Mouse (Mus musculus): ENCODE results near the gene Gm45713. TPM values are rescaled to one million over a fixed set of nuclear protein-coding genes. Genes with fewer than 3 reads are reported as not detected.
A peak's percentile ranks its signal among the peaks of the same experiment; 100 is the strongest.

The Gm45713 gene
- polyA plus RNA-seq, 1 experiment from 2014 or later = 0.61 TPM

DNA sequence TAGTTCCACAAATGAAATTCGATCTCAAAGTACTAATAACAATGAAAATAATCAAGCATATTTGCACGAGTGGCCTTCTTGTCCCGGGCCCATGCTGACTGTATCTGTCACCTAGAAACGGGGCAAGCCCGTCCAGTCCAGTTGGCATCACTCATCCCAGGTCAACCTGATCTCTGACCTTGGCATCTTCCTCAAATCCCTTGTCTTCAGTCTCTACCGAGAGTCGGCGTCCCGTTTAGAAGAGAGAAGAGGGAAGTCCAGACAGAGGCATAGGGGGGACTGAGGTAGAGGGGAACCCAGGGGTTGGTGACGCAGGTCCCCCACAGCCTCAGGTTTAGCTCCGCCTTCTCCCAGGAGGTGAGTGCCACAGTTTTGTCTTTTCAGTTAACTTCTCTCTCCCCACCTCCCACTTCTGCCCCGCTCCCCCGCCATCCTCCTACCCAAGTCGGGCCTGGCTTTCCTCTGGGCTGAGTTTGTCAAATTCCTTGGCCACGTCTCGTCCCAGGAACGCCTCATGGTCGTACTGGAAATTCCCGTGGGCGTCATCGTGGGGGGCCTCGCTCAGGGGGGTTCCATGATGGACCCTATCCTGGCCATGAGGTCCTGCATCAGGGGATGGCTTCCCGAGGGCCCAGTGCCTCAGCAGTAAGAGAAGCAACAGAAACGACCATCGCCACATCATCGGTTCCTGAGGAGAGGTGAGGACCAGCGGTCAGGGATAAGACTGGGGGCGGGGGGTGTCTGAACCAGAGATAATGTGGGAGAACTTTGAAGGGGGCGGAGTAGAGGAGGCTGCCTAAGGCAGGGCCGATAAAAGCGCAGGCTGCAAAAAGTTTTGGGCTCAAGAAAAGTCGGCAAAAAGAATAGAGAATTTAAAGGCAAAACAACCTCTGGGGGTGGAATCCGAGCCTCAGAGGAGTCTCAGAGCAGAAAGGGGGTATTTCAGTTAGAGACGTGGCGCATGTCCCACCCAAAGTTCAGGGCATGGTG is 44.7 kb downstream of the Gm45713 start:
- 9% methylated on average over 35 of the region's 35 CpGs for WGBS
- H3K36me3 ChIP-seq (ENCODE audit: control insufficient read depth, insufficient read depth, low read length) = peaks cover 33% of the 10 kb centered on the region
- peaks cover 12% of the 10 kb centered on the region for H3K4me1 ChIP-seq (ENCODE audit: control insufficient read depth, insufficient read depth, low read length)
- peak; percentile 61 for DNase-seq (ENCODE audit: low spot score)
- H3K9me3 ChIP-seq (ENCODE audit: control insufficient read depth, low read length) = no peaks in the 10 kb centered on the region
- ATAC-seq (ENCODE audit: low read depth) = peak; percentile 50
- peak overlapping the region; percentile 67 for H3K4me3 ChIP-seq (ENCODE audit: low read depth, low read length)
- peak overlapping the region; percentile 97 for H3K27ac ChIP-seq (replicated peaks; ENCODE audit: low read depth, low read length)
- H3K27me3 ChIP-seq (replicated peaks; ENCODE audit: control insufficient read depth, insufficient read depth, low read length) = no peaks in the 10 kb centered on the region
- H3K4me2 ChIP-seq (ENCODE audit: low read depth, low read length) = peak overlapping the region; percentile 70
- peak overlapping the region; percentile 87 for H3K9ac ChIP-seq (ENCODE audit: low read depth, low read length)

GRCm38 (mm10) chr7:45090251-45090977 is 45.6 kb downstream of the Gm45713 start:
- Histone ChIP-seq H3K27ac (replicated peaks; ENCODE audit: low read depth, low read length) (peak overlapping the region; percentile 97), H3K27me3 (replicated peaks; ENCODE audit: control insufficient read depth, insufficient read depth, low read length) (no peaks in the 10 kb centered on the region), H3K4me1 (ENCODE audit: control insufficient read depth, insufficient read depth, low read length) (peaks cover 12% of the 10 kb centered on the region), H3K4me2 (ENCODE audit: low read depth, low read length) (peak overlapping the region; percentile 70), H3K9me3 (ENCODE audit: control insufficient read depth, low read length) (no peaks in the 10 kb centered on the region), H3K4me3 (ENCODE audit: low read depth, low read length) (peak overlapping the region; percentile 67), H3K9ac (ENCODE audit: low read depth, low read length) (peak overlapping the region; percentile 87), H3K36me3 (ENCODE audit: control insufficient read depth, insufficient read depth, low read length) (peaks cover 36% of the 10 kb centered on the region)
- ATAC-seq (ENCODE audit: low read depth) (no peak), DNase-seq (ENCODE audit: low spot score) (no peak)
- 80% methylated on average over 13 of the region's 13 CpGs for WGBS

DNA sequence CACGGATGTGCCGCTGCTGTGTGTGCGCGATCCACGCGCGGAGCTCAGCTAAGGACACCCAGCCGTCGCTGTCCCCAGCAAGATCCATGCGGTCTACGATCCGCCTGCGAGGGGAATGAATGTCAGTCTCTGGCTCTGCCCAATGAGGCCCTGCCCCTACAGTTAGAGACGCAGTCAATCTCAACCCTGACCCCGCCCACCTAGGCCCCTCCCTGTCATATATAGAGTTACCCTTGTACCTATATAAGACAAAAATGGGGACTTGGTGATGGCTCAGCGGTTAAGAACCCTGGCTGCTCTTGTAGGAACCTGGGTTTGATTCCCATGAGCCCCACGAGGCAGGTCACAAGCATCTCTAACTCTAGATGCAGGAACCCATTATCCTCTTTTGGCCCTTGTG is 47.4 kb downstream of the Gm45713 start:
- no peak overlapping the region for H3K4me2 ChIP-seq (ENCODE audit: low read depth, low read length)
- ATAC-seq (ENCODE audit: low read depth) = no peak

DNA sequence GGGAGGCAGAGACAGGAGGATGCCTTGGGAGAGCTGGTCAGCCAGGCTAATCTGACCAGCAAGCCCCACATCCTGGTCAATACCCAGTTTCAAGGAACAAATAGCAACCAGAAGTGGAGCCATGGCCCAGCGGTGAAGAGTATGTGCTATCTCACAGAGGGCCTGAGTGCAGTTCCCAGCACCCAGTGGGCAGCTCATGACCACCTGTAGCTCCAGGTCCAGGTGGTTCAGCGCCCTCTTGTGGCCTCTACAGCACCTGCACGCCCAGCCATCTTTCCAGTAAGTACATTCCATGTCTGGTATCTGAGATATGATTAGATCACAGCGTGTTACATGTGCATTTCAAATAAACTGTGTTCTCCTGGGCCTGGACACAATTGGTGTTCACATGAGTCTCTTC is 49.9 kb downstream of the Gm45713 start:
- Histone ChIP-seq H3K27me3 (replicated peaks; ENCODE audit: control insufficient read depth, insufficient read depth, low read length) (no peaks in the 10 kb centered on the region), H3K9ac (ENCODE audit: low read depth, low read length) (no peak overlapping the region), H3K4me2 (ENCODE audit: low read depth, low read length) (no peak overlapping the region), H3K9me3 (ENCODE audit: control insufficient read depth, low read length) (no peaks in the 10 kb centered on the region), H3K4me1 (ENCODE audit: control insufficient read depth, insufficient read depth, low read length) (peaks cover 8% of the 10 kb centered on the region), H3K4me3 (ENCODE audit: low read depth, low read length) (no peak overlapping the region), H3K36me3 (ENCODE audit: control insufficient read depth, insufficient read depth, low read length) (peaks cover 72% of the 10 kb centered on the region), H3K27ac (replicated peaks; ENCODE audit: low read depth, low read length) (no peak overlapping the region)
- ATAC-seq (ENCODE audit: low read depth) = no peak
- WGBS = 78% methylated on average over 4 of the region's 4 CpGs
- no peak for DNase-seq (ENCODE audit: low spot score)

More for the DNA sequence above, 47.4 kb downstream of the Gm45713 start:
- no peaks in the 10 kb centered on the region for H3K9me3 ChIP-seq (ENCODE audit: control insufficient read depth, low read length)
- H3K27ac ChIP-seq (replicated peaks; ENCODE audit: low read depth, low read length) = no peak overlapping the region
- 91% methylated on average over 17 of the region's 17 CpGs for WGBS
- H3K4me3 ChIP-seq (ENCODE audit: low read depth, low read length) = no peak overlapping the region
- DNase-seq (ENCODE audit: low spot score) = no peak
- peaks cover 12% of the 10 kb centered on the region for H3K4me1 ChIP-seq (ENCODE audit: control insufficient read depth, insufficient read depth, low read length)
- H3K36me3 ChIP-seq (ENCODE audit: control insufficient read depth, insufficient read depth, low read length) = peaks cover 55% of the 10 kb centered on the region
- H3K9ac ChIP-seq (ENCODE audit: low read depth, low read length) = no peak overlapping the region
- no peaks in the 10 kb centered on the region for H3K27me3 ChIP-seq (replicated peaks; ENCODE audit: control insufficient read depth, insufficient read depth, low read length)

GRCm38 (mm10) chr7:45083300-45083890 is 52.6 kb downstream of the Gm45713 start:
- Histone ChIP-seq H3K9me3 (ENCODE audit: control insufficient read depth, low read length) (no peaks in the 10 kb centered on the region), H3K4me3 (ENCODE audit: low read depth, low read length) (no peak overlapping the region; the same call in 1 of the 2 replicates), H3K27ac (replicated peaks; ENCODE audit: low read depth, low read length) (no peak overlapping the region)

GRCm38 (mm10) chr7:45082401-45083299 is 53.4 kb downstream of the Gm45713 start:
- Histone ChIP-seq H3K9me3 (ENCODE audit: control insufficient read depth, low read length) (no peaks in the 10 kb centered on the region), H3K9ac (ENCODE audit: low read depth, low read length) (peak overlapping the region; percentile 1; the same call in 1 of the 2 replicates), H3K4me1 (ENCODE audit: control insufficient read depth, insufficient read depth, low read length) (peaks cover 4% of the 10 kb centered on the region; the same call in 1 of the 2 replicates), H3K27me3 (replicated peaks; ENCODE audit: control insufficient read depth, insufficient read depth, low read length) (no peaks in the 10 kb centered on the region), H3K4me2 (ENCODE audit: low read depth, low read length) (peak overlapping the region; percentile 20; the same call in 1 of the 2 replicates), H3K27ac (replicated peaks; ENCODE audit: low read depth, low read length) (peak overlapping the region; percentile 79), H3K4me3 (ENCODE audit: low read depth, low read length) (no peak overlapping the region), H3K36me3 (ENCODE audit: control insufficient read depth, insufficient read depth, low read length) (peaks cover 61% of the 10 kb centered on the region)
- peak; percentile 81 for DNase-seq (ENCODE audit: low spot score)
- ATAC-seq (ENCODE audit: low read depth) = peak; percentile 23; the same call in 1 of the 2 replicates
- WGBS = 57% methylated on average over 25 of the region's 25 CpGs

More at GRCm38 (mm10) chr7:45083300-45083890, 52.6 kb downstream of the Gm45713 start:
- Histone ChIP-seq H3K36me3 (ENCODE audit: control insufficient read depth, insufficient read depth, low read length) (peaks cover 66% of the 10 kb centered on the region), H3K4me2 (ENCODE audit: low read depth, low read length) (no peak overlapping the region), H3K27me3 (replicated peaks; ENCODE audit: control insufficient read depth, insufficient read depth, low read length) (no peaks in the 10 kb centered on the region), H3K4me1 (ENCODE audit: control insufficient read depth, insufficient read depth, low read length) (peaks cover 4% of the 10 kb centered on the region; the same call in 1 of the 2 replicates), H3K9ac (ENCODE audit: low read depth, low read length) (0 out of 2 replicates have a peak overlapping the region, but pooled peaks have one; percentile 1)
- DNase-seq (ENCODE audit: low spot score) = no peak
- WGBS = 82% methylated on average over 21 of the region's 22 CpGs
- ATAC-seq (ENCODE audit: low read depth) = no peak

- H3K4me1 ChIP-seq (ENCODE audit: control insufficient read depth, insufficient read depth, low read length) = peaks cover 4% of the 10 kb centered on the region; the same call in 1 of the 2 replicates
- H3K9ac ChIP-seq (ENCODE audit: low read depth, low read length) = no peak overlapping the region
- 54% methylated on average over 5 of the region's 5 CpGs for WGBS
- H3K9me3 ChIP-seq (ENCODE audit: control insufficient read depth, low read length) = no peaks in the 10 kb centered on the region
- peaks cover 61% of the 10 kb centered on the region for H3K36me3 ChIP-seq (ENCODE audit: control insufficient read depth, insufficient read depth, low read length)
- no peak overlapping the region for H3K4me2 ChIP-seq (ENCODE audit: low read depth, low read length)
- no peak for ATAC-seq (ENCODE audit: low read depth)
- 0 out of 2 replicates have a peak overlapping the region, but pooled peaks have one; percentile 33 for H3K27ac ChIP-seq (replicated peaks; ENCODE audit: low read depth, low read length)
- H3K27me3 ChIP-seq (replicated peaks; ENCODE audit: control insufficient read depth, insufficient read depth, low read length) = no peaks in the 10 kb centered on the region
- H3K4me3 ChIP-seq (ENCODE audit: low read depth, low read length) = no peak overlapping the region
- peak; percentile 54 for DNase-seq (ENCODE audit: low spot score)
These were observed 55.0 kb downstream of the Gm45713 start for GRCm38 (mm10) chr7:45081016-45081415.

All from embryonic facial prominence, embryonic 14.5 days (tissue).